Mouse (Mus musculus): Measurements from ENCODE around the gene Krt33a.
A peak's percentile ranks its signal among the peaks of the same experiment; 100 is the strongest.

Krt33a gene

DNA sequence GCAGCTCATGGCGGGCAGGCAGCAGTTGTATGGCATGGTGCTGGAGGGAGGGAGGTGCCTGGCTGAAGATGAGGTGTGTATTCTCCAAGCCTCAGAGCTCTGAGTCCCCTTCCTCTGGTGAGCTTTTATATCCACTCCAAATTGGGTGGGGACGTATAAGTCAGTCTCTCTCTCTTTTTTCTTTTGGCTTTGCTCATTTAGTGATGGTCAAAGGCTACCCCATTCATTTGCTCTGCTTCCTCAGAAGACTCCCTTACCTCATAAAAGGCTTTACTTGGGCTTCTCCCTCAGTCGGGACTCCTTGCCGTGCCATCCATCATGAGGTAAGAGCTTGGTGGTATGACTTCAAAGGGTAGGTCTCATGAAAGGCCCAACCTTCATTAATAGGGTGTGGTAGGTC lies at the start of gene Krt33a:
Gene Krt33a, minus strand, starts transcription at position 101 of the 400 bp plus-strand sequence.
- DNase-seq, result no peak

DNA sequence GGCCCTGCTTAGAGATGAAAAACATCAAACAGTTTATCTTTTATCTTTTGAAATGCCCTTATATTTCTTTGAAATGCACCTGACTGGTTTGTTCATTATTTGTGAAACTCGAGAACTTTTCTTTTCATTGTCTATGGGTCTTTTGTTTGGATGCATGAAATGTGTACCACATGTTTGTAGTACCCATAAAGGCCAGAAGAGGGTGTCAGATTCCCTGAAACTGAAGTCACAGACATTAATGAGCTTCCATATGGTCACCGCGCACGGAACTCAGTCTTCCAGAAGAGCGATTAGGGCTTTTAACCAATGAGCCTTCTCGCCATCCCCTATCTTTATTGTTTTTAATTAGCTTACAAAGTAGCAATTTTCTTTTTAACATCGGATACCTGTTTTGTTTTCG lies 42.9 kb upstream of the Krt33a start:
- DNase-seq, result no peak

DNA sequence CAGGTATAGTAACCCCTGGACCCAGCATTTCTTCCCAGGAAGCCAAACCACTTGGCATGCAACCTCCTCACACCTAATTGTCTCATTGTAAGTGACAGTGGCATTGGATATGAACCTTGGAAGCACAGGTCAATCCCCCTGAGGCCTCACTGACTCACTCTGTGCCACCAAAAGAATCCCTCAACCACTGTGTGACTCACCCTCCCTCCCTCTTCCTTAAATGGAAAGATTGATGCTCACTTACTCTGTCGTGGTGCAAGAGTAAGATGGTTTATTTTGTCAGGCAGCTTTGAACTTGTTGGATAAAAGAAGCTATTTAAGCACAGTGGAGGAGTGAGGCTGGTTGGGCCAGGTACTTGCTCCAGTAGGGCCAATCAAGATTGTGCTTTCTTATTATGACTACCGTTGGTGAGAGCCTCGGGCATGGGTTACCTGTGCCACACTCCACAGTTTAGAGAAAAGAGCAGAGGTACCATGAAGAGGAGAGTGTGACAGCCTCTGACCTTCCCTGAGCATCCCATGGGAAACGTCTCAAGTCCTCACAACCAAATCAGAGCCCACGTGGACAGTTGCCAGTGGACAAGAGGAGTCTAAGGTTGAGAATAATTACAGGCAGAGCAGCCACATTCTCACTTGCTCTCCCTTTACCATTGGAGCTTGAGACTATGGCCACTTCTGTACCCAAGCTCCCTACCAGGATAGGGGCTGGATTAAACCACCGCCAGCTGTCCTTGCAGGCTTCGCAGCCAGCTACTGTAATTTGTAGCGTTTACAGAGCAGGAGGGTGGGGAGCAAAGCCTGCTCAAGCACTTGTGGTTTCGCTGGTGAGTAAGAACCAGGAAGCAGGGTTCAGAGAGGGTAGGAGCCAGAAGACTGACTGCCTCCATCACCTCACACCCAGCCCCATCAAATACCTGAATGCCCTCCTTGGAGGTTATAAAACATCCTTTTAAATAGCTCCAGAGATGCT lies 40.0 kb upstream of the Krt33a start:
- DNase-seq, result no peak

DNA sequence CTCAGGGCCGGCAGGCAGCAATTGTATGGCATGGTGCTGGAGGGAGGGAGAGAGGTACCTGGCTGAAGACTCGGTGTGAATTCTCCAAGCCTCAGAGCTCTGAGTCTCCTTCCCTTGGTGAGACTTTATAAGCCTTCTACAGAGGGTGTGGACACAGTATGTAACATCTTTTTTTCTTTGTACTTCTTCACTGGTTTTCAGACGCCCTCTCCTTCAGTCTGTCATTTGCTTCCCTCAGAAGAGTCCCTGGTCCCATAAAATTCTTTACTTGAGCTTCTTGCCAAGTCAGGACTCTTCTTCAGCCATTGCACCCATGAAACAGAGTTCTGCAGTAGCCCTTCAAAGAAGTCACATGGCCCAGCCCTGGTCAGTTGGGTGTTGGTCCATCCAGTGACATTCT lies 34.4 kb upstream of the Krt33a start, which contains the start of gene Krt31:
Gene Krt31, minus strand, starts transcription at position 101 of the 400 bp plus-strand sequence.
- no peak for DNase-seq

DNA sequence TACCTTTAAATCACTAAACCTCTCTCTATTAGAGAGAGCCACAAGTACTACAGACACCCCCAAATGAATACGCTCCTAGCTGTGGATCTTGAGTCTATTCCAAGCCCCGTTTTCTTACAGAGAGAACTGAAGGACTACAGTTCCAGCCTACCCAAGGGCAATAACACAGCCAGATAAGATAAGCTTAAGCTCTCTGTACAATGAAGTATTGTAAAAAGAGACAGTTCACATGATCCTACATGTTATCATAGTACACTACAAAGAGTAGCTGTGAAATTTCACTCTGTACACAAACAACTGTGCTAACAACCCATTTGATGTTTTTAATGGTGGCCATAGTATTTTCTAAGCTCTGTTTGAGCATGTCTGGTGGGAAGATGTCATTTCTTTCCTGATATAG lies 31.2 kb upstream of the Krt33a start:
- DNase-seq, result no peak

DNA sequence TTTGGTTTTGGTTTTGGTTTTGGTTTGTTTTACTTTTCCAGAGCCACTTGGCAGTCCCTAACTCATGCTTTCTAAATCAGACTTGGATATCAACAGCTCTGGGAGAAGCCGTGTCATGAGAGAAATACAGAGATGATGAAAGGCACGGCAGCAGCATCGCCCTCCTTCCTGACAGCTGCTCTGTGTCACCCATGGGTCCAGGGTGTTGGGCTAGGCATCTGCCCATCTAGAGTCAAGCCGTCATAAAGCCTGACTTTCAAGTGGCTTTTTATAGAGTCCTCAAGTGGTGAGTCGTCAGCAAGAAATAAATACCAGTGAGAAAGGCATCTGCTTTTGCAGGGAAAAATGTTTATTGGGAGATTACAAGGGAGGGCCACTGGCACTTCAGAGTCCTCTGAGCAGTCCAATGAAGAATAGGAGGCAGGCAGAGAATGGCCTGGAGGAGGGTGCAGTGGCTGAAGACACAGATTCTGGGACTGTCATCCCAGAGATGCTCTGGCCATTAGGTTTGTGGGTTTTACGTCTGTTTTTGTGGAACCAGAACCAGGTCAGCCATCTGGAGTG lies 30.4 kb upstream of the Krt33a start:
- DNase-seq, result no peak

DNA sequence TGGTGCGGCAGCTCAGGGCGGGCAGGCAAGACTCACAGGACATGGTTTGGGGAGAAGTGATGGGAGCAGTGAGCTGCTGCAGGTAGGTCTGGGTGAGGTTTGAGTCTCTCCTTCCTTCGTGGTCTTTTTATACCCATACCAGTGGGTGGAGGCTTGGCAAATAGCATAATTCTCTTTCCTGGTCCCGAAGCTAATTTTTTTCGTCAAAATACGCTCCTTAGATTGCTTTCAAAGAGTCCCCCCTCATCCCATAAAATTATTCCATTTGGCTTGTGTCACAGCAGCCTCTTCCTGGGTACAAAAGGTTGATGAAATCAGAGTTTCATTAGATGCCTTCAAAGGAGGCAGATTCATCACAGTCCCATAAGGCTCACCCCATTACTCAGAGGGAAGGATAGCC lies 25.4 kb upstream of the Krt33a start, which contains the start of gene Krt34:
Gene Krt34, minus strand, starts transcription at position 101 of the 400 bp plus-strand sequence.
- DNase-seq, result no peak

DNA sequence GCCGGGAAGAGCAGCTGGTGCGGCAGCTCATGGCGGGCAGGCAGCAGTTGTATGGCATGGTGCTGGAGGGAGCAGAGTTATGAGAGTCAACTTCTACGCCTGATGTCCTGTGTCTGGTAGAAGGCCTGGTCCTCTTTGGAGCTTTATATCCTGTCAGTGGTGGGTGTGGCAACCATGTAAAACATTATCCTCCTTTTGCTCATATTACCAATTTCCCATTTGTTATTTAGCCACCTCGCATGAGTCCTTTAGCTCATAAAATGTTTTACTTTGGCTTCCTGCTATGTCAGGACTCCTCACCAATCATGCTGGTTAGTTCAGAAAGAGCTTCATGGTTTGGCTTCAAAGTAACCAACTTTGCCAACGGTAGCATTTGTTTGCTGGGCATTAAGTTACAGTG lies 13.8 kb upstream of the Krt33a start, which contains the start of gene Krt33b:
Gene Krt33b, minus strand, starts transcription at position 101 of the 400 bp plus-strand sequence.
- DNase-seq, result no peak

DNA sequence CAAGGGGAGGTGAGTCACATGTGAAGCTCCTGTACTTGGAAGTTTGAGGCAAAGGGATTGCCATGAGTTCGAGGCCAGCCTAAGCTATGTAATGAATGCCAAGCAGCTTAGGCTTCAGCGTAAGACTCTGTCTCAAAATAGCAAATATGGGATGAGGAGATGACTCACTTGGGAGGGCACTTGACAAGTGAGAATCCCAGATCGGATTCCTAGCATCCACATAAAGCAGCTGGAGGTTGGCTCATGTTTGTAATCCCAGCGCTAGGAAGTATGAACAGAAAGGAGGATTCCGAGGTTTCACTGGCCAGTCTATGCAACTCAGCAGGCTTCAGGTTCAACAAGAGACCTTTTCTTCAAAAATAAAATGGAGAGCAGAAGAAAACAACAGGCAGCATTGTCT lies 5.4 kb upstream of the Krt33a start:
- no peak for DNase-seq

DNA sequence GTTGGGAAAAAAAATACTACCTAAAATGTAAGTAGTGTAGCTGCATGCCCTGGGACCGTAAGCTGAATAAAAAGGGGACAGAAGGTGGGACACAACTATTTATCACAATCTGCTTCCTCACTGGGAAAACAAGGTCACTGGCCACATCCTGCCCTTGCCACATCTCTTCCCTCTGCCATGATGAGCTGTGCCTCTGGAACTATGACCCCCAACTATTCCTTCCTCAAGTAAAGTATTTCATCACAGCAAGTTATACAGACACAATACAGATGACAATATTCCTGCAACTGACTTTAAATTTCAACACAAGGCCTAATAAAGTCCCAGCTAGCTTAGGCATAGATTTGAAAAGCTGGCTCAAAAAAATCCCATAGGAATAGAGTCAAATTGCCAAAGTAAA lies 3.5 kb upstream of the Krt33a start:
- no peak for DNase-seq

DNA sequence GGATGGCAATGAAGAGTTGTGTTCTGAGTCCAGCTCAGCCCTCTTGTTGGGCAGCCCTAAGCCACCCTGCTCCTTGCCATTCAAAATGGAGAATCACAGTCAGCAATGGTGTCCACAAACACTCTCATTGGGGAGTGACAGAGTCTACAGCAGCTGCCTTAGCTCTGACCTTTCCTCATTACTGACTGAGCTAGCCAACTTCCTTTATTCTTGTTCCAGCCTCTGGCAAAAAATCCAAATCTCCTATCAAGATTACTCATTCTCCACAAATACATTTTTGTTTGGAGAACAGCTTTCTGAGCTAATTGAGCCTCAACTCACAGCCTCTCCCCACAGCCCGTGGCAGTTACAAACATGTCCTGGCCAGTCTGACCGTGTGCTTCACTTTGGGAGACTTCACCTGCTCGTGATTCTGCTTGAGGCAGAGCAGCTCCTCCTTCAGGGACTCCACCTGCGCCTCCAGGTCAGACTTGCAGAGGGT lies 2.3 kb downstream of the Krt33a start:
- no peak for DNase-seq

DNA sequence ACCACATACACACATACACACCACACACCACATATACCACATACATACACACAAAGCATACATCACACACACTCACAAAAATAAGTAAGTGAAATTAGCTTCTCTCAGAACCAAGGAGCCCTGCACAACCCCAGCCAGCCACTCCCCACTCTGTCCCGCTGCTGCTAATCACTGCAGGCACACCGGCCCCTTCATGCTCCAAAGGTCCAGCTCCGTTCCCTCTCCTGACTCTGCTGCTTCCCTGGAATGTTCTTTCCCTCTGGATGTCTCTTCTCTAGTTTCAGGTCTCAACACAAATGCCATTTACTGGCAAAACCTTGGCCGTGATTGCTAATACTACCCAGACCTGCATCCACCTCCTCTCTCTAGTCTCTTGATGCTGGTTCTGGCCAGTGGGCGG lies 5.3 kb downstream of the Krt33a start:
- DNase-seq, result no peak

DNA sequence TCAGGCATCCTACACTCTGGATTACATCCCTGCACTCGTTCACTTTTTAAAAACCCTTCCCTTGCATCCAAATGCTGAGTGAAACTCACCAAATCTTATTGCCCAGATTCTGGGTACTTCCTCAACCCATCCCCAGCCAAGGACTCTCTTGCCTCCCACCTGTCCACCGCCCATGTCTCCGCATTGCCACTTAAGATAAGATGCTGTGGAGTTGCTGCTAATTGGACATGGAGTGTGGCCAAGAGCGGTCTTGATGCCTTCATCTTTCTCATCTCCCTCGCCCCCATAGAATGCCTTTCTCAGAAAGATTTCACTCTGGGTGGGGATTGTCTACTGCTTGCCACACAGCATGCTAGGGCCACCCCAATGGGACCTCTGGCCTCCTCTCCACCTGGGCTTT lies 7.7 kb downstream of the Krt33a start:
- DNase-seq, result no peak

DNA sequence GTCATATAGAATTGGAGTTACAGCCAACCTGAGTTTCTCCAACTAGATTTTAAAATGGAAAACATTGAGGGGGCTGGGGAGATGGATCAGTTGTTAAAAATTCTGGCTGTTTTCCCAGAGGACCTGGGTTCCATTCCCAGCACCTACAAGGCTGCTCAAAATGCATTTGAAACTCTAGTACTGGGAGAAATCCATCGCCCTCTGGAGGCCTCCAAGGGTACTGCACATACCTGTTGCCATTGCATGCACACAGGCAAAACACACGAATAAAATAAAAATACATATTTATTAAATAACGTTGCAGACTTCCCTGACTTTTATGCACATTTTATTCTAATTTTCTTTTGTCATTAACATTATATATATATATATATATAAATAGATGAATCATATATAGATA lies 9.4 kb downstream of the Krt33a start:
- DNase-seq, result no peak

DNA sequence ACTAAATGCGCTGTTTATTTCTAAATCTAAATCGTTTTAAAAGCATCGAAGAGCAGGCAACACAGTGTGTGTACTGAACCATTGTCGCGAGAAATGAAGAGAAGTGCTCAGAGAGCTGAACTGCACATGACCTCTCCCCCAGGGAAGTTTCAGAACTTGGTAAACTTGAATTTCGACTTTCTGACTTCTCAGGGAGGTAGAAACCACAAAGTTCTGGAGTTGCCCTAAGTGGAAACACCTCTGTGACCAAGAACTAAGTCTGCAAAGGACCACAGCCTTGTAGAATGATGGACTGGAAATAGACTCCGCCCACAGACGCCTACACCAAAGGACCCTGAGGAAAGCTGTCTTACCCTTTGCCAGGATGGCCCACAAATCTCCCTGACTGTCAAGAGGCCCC lies 10.1 kb downstream of the Krt33a start:
- no peak for DNase-seq

DNA sequence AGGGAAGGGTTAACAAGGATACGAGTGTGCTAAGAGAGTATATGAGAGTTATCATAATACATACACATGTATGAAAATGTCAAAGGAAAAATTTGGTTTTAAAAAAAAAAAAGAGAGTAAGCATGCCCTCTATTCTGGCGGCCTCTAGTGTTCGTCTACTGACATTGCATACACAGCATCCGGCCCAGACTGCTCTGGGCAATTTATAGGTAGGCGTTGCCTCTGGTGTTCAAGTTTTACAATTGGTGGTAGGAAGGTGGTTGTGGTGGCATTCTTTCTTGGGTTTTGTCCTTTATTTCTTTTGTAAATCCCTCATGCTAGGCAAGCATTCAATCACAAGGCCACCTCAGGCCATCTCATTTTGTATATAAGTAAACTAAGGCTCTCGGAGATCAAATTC lies 11.2 kb downstream of the Krt33a start:
- DNase-seq, result peak; percentile 14 to 45

DNA sequence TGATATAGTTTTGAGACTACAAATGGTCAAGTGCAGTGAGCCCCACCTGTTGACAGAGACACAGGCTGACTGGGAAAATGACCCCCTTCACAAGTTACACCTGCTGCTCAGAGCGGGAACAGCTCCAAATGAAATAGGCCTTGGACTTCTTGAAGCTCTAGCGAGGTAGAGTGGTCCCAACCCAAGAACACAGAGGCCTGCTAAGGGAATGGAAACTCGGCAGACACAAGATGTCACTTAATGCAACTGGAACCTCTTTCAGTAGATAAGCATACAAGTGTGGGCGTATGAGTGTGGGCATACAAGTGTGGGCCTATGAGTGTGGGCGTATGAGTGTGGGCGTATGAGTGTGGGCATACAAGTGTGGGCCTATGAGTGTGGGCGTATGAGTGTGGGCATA lies 16.9 kb downstream of the Krt33a start:
- DNase-seq, result no peak

DNA sequence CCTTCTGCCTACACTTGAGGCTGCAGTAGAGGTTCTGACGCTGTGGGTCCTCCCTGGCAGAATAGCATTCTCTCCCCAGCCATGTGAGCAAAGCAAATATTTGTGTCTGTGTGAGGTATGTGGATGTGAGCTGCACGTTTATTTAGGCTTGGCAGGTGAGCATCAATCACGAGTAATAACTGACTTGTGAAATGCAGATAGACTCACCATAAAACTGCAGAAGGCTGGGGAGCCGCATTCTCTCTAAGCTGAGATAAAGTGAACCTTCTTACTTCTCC lies 21.7 kb downstream of the Krt33a start:
- no peak for DNase-seq

DNA sequence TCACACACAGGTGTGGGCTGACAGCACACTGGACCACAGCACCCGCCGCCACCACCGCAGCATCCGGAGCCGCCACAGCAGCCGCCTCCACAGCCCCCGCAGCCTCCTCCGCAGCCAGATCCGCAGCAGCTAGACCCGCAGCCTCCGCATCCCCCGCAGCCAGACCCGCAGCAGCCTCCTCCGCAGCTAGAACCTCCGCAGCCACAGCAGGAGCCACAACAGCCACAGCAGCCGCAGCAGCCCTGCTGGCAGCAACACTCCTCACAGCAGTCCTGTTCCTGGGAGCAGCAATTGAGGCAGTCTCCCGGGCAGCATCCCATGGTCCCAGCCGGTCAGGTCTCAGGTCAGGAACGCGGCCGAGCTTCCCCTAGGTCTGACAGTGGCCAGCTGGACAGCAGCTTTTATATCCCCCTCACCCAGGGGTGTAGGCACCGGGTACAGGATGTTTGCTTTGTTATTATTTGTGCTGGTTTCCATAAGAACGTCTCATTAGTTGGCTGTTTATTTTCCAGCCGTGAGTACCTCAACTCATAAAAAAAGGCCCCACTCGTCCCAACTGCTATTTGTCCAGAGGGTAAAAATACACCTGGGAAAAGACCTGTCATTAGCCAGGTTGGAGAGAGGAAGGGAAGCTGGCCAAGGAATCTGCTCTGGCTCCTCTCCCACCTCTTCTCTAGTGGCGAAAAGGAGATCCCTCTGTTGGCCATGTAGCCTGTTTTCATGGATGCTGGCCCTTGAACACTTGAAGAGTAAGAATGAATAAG lies 22.2 kb downstream of the Krt33a start, which contains the start of gene Krtap17-1:
Gene Krtap17-1, minus strand, starts transcription at position 375 of the 764 bp plus-strand sequence.
- DNase-seq, result no peak

DNA sequence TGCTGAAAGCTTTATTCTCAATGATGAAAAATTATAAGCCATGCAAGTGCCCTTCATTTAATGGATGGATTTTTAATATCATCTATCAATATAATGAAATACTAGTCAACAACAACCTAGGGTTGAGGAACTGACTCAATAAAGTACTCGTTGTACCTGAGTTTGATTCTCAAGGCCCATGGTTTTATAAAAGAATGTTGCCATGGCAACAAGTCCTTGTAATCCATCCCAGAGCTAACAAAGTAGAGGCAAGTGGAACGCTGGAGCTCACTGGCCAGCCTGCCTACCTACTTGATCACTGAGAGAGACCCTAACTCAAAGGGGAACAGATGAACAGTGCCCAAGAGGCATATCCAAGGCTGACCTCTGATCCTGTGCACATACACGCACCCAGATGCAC lies 25.4 kb downstream of the Krt33a start:
- no peak for DNase-seq

DNA sequence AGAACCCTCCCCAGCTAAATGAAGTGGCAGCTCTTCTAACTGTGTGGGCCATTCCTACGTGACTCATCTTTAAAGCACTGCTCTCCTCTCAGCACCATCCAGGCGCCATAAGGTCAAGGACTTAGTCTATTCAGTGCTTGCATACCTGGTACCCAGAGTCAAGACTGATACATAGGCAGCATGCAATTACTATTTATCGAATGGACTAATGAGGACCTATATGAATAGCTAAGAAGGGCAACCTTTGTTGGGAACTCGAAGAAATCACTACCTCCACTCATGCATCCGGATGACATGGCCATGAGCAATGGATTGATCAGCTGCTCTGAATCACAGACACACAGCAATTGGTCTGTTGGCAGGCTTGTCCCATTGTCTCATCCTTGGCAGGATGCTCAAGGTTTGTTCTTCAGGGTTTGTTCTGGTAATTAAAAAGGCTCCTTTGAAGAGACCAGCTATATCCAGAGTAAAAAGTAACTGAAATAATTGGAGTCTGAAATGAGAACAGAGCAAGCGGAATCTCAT lies 26.1 kb downstream of the Krt33a start:
- no peak for DNase-seq

DNA sequence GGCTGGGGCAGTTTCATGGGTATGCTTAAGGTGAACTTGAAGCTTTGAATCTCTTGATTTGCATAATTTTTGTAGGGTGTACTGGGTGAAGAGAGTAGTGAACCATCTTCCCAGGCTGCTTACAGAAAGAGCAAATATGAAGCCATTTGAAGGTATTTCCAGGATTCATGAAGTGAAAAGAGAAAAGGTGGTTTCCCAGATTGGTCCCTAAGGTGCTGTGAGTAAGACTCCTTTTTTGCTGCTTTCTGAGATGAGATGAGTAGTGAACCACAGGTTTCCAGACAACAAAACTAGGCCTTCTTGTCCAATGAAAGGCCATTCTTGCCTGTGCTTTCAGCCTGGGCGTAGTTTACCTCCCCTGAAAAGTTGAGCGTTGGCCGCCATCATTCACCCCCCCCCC lies 27.5 kb downstream of the Krt33a start:
- no peak for DNase-seq

DNA sequence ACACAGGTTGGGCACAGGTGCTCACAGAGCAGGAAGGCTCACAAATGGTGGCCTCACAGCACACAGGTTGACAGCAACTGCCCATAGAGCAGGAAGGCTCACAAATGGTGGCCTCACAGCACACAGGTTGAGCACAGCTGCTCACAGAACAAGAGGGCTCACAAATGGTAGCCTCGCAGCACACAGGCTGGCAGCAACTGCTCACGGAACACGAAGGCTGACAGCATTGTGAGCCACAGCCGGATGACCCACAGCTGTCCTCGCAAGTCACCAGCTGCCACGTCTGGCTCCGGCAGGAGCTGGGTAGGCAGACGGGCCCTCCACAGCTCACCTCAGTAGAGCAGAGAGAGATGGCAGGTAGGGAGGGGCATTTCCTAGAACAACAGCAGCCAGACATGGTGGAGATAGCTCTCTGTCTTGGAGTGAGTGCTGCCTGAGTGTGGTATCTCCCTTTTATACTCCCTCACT lies 29.8 kb downstream of the Krt33a start, which contains the start of gene Krtap16-1:
Gene Krtap16-1, minus strand, starts transcription at position 418 of the 468 bp plus-strand sequence.
- DNase-seq, result no peak

All from kidney, adult 8-10 months (tissue).